Mouse (Mus musculus): ENCODE results near the gene Slc9b1.

Gene Slc9b1

GRCm38 (mm10) chr3:135347739-135348264 lies at the start of gene Slc9b1:
TSS of gene Slc9b1 (plus strand) at chr3:135348029.
- DNase-seq = no peak

- DNase-seq = no peak
Measured at GRCm38 (mm10) chr3:135298560-135298959, 49.3 kb upstream of the Slc9b1 start.

GRCm38 (mm10) chr3:135300081-135300480 lies 47.7 kb upstream of the Slc9b1 start:
- DNase-seq = no peak

GRCm38 (mm10) chr3:135304060-135304459 lies 43.8 kb upstream of the Slc9b1 start:
- DNase-seq = no peak

GRCm38 (mm10) chr3:135304566-135304965 lies 43.3 kb upstream of the Slc9b1 start:
- DNase-seq = no peak

DNA sequence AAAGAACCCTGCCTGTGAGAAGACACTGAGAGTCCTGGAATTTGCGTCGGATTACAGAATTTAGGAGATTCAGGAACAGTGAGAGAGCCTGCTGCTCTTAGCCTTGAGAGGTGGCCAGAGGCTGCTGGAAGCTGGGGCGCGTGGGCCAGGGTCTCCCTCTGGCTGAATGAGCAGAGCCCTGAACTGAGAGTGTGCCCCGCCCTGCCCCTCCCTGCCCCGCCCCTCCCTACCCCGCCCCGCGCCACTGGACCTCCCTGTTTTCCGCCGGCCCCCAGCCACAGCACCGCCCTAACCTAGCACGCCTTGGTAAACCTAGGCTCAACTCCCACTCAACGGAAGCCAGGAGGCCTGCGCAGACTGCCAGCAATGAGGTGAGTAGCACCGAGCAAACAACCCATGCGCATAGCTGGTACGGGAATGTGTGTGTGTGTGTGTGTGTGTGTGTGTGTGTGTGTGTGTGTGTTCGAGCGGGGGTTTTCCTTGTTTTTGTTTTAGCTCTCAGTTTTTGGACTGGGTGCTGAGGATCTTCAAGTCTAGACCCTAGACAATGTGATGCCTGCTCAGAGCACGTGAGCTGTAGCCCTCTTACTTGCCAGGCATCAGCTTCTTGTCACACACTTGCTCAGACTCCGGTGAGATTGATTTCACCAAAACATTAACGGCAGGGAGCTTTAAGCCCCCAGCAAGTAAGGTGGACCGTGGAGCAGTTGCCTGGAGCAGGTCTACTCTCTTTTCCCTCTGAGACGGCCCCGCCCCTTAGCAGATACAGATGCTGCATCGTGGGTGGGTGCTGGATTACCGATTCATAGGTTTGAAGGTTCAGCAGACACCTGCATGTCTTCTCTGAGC lies 40.2 kb upstream of the Slc9b1 start, which contains the start of gene Slc9b2:
Gene Slc9b2, plus strand, starts transcription at position 290 of the 849 bp plus-strand sequence.
- peak; percentile 16 to 25 for DNase-seq

GRCm38 (mm10) chr3:135312916-135313491 lies 34.8 kb upstream of the Slc9b1 start:
- no peak for DNase-seq

GRCm38 (mm10) chr3:135313727-135314126 lies 34.1 kb upstream of the Slc9b1 start:
- DNase-seq = no peak

DNA sequence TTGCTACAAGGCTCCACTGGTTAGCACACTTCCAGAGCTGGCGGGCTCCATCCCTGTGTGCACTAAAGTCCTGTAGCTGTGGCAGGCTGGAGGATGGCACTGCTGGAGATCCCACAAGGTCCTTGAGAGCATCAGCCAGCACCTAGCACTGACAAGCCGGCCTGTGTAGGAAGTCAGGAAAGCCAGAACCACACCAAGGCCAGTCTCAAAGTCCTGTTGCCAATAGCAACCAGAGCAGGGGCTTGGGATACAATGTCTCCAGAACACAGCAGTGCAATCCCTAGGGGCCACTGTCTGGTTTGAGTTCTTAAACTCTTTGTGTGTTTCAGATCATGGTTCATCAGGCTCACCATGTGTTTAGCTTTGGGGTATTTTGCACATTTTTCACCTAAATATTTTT lies 33.0 kb upstream of the Slc9b1 start:
- no peak for DNase-seq

DNA sequence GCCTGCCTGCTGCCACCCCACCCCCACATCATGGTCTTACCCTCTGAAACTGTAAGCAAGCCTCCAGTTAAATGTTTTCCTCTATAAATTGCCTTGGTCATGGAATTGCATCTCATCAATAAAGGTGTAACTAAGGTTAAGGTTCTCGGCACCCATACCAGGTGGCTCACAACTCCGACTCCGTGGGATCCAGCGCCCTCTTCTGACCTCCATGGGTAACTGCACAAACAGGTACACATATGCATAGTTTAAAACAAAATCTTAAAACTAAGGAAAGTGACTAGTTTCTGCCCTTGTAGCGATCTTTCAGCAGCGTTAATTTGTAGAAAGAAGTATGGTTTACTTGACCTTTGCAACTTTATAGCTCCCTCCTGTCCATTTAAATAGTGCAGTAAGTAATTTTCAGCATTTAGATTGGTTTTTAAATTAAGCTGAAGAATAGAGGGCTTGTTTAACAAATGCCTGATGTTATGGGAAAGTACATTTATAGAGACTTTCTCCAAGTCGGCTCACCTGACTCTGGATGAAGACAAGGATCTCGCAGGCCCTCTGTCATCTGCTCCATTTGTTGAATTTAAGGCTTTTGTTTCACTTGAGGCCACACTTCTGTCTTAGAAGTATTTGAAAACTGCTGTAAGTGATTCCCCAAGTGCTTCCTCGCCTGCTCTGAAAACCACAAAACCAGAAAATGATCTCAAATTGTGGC lies 32.0 kb upstream of the Slc9b1 start:
- DNase-seq = no peak

GRCm38 (mm10) chr3:135318331-135318730 lies 29.5 kb upstream of the Slc9b1 start:
- DNase-seq = no peak

- DNase-seq = no peak
Measured at GRCm38 (mm10) chr3:135324354-135324753, 23.5 kb upstream of the Slc9b1 start.

GRCm38 (mm10) chr3:135327176-135327575 lies 20.7 kb upstream of the Slc9b1 start:
- no peak for DNase-seq

- DNase-seq = peak in 1 of 2 experiments; percentile 3
Measured at GRCm38 (mm10) chr3:135327601-135328000, 20.2 kb upstream of the Slc9b1 start.

DNA sequence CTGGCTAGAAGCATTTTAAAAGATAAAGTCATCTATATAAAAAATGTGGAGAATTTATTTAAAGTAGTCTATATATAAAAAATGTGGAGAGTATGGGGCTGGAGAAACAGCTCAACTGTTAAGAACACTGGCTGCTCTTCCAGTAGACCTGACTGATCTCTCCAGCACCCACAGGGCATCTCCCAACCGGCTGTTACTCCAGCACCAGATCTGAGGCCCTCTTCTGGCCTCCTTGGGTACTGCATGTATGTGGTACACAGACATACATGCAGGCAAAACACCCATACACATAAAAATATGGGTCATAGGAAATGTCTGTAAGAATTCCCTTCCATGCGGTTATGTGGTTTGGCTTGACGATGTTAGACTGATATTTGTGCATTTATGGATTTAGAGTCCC lies 19.3 kb upstream of the Slc9b1 start:
- DNase-seq = peak; percentile 74 to 76

GRCm38 (mm10) chr3:135332691-135333090 lies 15.1 kb upstream of the Slc9b1 start:
- no peak for DNase-seq

- DNase-seq = no peak
Measured at GRCm38 (mm10) chr3:135333763-135334162, 14.1 kb upstream of the Slc9b1 start.

DNA sequence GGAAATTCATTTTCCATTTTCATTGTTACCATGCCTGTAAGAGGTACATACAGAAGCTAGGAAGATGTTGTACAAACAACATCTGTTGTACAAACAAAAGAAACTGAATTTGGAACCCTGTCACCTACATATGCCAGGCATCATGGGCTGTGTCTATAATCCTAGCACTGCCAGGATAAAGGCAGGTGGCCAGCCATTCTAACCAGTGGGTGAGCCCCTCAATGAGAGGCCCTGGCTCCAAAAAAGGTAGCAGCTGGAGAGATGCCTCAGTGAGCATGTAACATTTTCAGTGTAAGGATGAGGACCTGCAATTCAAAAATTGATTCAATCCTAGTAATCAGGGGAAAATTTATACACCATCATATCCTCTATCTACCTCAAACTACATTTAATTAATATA lies 1.2 kb downstream of the Slc9b1 start:
- DNase-seq = no peak

DNA sequence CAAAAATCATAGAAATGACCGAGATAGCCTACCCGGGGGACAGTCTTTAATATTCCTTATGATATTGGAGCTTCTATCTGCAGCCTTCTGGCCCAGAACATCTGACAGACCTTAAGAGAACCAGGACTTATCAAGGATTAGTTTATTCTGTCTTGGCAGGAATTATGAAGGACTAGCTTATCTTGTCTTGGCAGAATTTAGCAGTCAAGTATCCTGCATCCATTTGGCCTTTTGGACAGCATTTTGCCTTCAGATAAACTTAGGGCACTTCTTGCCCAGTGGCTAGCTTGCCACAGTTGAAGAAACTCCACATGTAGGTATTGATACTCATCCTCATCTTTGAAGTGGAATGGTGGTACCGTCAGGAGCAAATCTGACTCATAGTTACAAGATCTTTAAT lies 4.0 kb downstream of the Slc9b1 start:
- no peak for DNase-seq

DNA sequence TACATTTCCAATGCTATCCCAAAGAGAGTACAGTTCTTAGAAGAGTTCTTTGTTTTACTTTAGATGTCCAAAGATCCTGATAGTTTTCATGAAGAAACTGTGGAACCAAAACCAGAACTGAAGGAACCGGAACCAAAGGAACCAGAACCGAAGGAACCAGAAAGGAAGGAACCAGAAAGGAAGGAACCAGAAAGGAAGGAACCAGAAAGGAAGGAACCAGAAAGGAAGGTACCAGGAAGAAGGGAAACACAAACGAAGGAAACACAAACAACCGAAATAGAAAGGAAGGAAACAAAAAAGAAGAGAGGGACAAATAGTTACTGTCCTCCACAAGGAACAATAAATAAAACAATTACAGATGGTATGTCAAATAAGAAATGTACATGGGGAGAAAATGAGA lies 9.6 kb downstream of the Slc9b1 start:
- no peak for DNase-seq

GRCm38 (mm10) chr3:135375836-135376235 lies 28.0 kb downstream of the Slc9b1 start:
- no peak for DNase-seq

- DNase-seq = no peak
Measured at GRCm38 (mm10) chr3:135377445-135377844, 29.6 kb downstream of the Slc9b1 start.

GRCm38 (mm10) chr3:135379868-135380267 lies 32.0 kb downstream of the Slc9b1 start:
- no peak for DNase-seq
